Mouse (Mus musculus) stomach, adult 2 months (tissue): Measurements from ENCODE around the gene Dusp21. TPM values are rescaled to one million over a fixed set of nuclear protein-coding genes. Genes with fewer than 3 reads are reported as not detected.

Source experiments
- polyA plus RNA-seq: library from polyadenylated mRNA; depleted of rRNA; stranded (reverse); fragments of >200 nt; gene quantifications from 2 replicates; pipeline ENCODE4 v1.2.3, GENCODE M21; 2012; rRNA removed

Dusp21 gene
- polyA plus RNA-seq = not detected in 2 replicates

GRCm38 (mm10) chrX:18145557-18145956, at the start of gene Dusp21:
Gene Dusp21, plus strand, starts transcription at chrX:18145857.

DNA sequence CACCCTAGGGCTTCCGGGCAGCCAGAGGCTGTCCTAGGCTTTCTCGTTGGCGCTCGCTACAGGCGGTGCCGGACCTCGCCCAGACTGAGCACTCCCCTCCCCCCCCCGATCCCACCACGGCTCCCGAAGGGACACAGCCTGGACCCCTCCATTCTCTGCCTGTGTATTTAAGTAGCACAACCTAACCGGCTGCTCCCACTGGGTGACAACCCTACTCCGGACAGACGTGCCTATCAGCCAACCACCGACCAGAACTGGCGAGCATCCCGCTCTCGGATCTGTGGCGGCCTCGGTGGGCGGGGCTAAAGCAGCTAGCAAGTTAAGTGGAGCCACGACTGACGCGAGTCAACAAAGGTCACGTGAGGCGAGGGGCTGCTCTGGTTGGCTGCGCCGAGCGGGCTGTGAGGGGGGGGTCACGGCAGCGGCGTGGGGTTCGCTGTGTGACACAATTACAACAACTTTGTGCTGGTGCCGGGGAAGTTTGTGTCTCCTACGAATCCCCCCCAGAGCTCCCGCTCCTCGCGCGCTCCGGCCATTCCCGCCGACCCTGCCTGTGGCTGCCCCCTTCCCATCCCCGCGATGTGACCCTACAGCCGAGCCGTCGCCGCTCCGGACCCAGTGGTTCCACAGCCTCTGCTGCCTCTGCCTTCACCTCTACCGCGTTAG, 16.7 kb downstream of the Dusp21 start, which contains the start of gene Kdm6a:
Gene Kdm6a (plus strand): TSS at position 384 of the 666 bp plus-strand sequence.

Other genes starting within 250 kb of the Dusp21 start
- gene Kdm6a, start 16.7 kb downstream of the Dusp21 start, polyA plus RNA-seq = 1.1 and 2.2 TPM in 2 replicates